Mouse (Mus musculus): ENCODE measurements at regions not wholly inside any gene's neighbourhood (a gene's known extent, or its start where the extent isn't known, plus 50 kb on each side); places are given as distances from the start of the nearest gene placed in this dataset.

- in situ Hi-C loops (cut with MboI, MseI), result no loop called here
Observed at GRCm38 (mm10) chr15:87229951-87230350, 314.1 kb upstream of the Fam19a5 start.

- in situ Hi-C loops (cut with MboI, MseI), result no loop called here
Observed at GRCm38 (mm10) chr15:87236096-87236495, 308.0 kb upstream of the Fam19a5 start.

GRCm38 (mm10) chr15:87239057-87239456 is 305.0 kb upstream of the Fam19a5 start:
- in situ Hi-C loops (cut with MboI, MseI), result no loop called here

GRCm38 (mm10) chr15:87261497-87261896 is 282.6 kb upstream of the Fam19a5 start:
- in situ Hi-C loops (cut with MboI, MseI), result no loop called here

GRCm38 (mm10) chr15:87264906-87265305 is 279.2 kb upstream of the Fam19a5 start:
- in situ Hi-C loops (cut with MboI, MseI), result no loop called here

GRCm38 (mm10) chr15:87290987-87291529 is 253.0 kb upstream of the Fam19a5 start:
- in situ Hi-C loops (cut with MboI, MseI), result no loop called here

- in situ Hi-C loops (cut with MboI, MseI), result no loop called here
Observed at GRCm38 (mm10) chr15:87319896-87320295, 224.2 kb upstream of the Fam19a5 start.

- in situ Hi-C loops (cut with MboI, MseI), result no loop called here
Observed at GRCm38 (mm10) chr15:87321067-87321985, 222.8 kb upstream of the Fam19a5 start.

- in situ Hi-C loops (cut with MboI, MseI), result no loop called here
Observed at GRCm38 (mm10) chr15:87325389-87325788, 218.7 kb upstream of the Fam19a5 start.

GRCm38 (mm10) chr15:87326281-87326680 is 217.8 kb upstream of the Fam19a5 start:
- in situ Hi-C loops (cut with MboI, MseI), result no loop called here

GRCm38 (mm10) chr15:87332441-87332840 is 211.7 kb upstream of the Fam19a5 start:
- in situ Hi-C loops (cut with MboI, MseI), result no loop called here

GRCm38 (mm10) chr15:87333527-87333926 is 210.6 kb upstream of the Fam19a5 start:
- in situ Hi-C loops (cut with MboI, MseI), result no loop called here

- in situ Hi-C loops (cut with MboI, MseI), result no loop called here
Observed at GRCm38 (mm10) chr15:87334430-87334829, 209.7 kb upstream of the Fam19a5 start.

GRCm38 (mm10) chr15:87335324-87335723 is 208.8 kb upstream of the Fam19a5 start:
- in situ Hi-C loops (cut with MboI, MseI), result no loop called here

GRCm38 (mm10) chr15:87335737-87336136 is 208.4 kb upstream of the Fam19a5 start:
- in situ Hi-C loops (cut with MboI, MseI), result no loop called here

GRCm38 (mm10) chr15:87339904-87340303 is 204.2 kb upstream of the Fam19a5 start:
- in situ Hi-C loops (cut with MboI, MseI), result no loop called here

GRCm38 (mm10) chr15:87342656-87343055 is 201.4 kb upstream of the Fam19a5 start:
- in situ Hi-C loops (cut with MboI, MseI), result no loop called here

GRCm38 (mm10) chr15:87345826-87346225 is 198.3 kb upstream of the Fam19a5 start:
- in situ Hi-C loops (cut with MboI, MseI), result no loop called here

- in situ Hi-C loops (cut with MboI, MseI), result no loop called here
Observed at GRCm38 (mm10) chr15:87349533-87350247, 194.4 kb upstream of the Fam19a5 start.

GRCm38 (mm10) chr15:87352812-87353211 is 191.3 kb upstream of the Fam19a5 start:
- in situ Hi-C loops (cut with MboI, MseI), result no loop called here

- in situ Hi-C loops (cut with MboI, MseI), result no loop called here
Observed at GRCm38 (mm10) chr15:87353886-87354285, 190.2 kb upstream of the Fam19a5 start.

GRCm38 (mm10) chr15:87360457-87360856 is 183.6 kb upstream of the Fam19a5 start:
- in situ Hi-C loops (cut with MboI, MseI), result no loop called here
